Mouse (Mus musculus) embryonic facial prominence, embryonic 12.5 days (tissue): ENCODE results near the gene Mbd5. TPM values are rescaled to one million over a fixed set of nuclear protein-coding genes. Genes with fewer than 3 reads are reported as not detected.

Experiments
- ATAC-seq: fragments of 200-750 bp; cut with Nextera tagmentation; 2 replicates; pipeline ENCODE4 v1.8.0; 2017; ENCODE audit not compliant: insufficient number of reproducible peaks, insufficient read depth, low FRiP score, low TSS enrichment
- H3K27ac ChIP-seq: fragments of 300-500 bp; sonication (generic); 2 replicates; pipeline ENCODE4 v1.5.1; 2016; ENCODE audit warnings: mild to moderate bottlenecking
- H3K27me3 ChIP-seq: fragments of 300-500 bp; sonication (generic); 2 replicates; pipeline ENCODE4 v1.6.1; 2016; ENCODE audit warnings: mild to moderate bottlenecking, moderate library complexity
- H3K36me3 ChIP-seq: fragments of 300-500 bp; sonication (generic); 2 replicates; pipeline ENCODE4 v1.6.1; 2016; ENCODE audit warnings: mild to moderate bottlenecking
- H3K4me1 ChIP-seq: fragments of 300-500 bp; sonication (generic); 2 replicates; pipeline ENCODE4 v1.6.1; 2016
- H3K4me2 ChIP-seq: fragments of 300-500 bp; sonication (generic); replicated peaks from 2 replicates; pipeline ENCODE4 v1.6.1; 2016; ENCODE audit warnings: mild to moderate bottlenecking, moderate library complexity
- H3K4me3 ChIP-seq: fragments of 300-500 bp; sonication (generic); 2 replicates; pipeline ENCODE4 v1.5.1; 2016; ENCODE audit warnings: mild to moderate bottlenecking
- H3K9ac ChIP-seq: fragments of 300-500 bp; sonication (generic); 2 replicates; pipeline ENCODE4 v1.6.1; 2016; ENCODE audit warnings: mild to moderate bottlenecking, moderate library complexity
- H3K9me3 ChIP-seq: fragments of 300-500 bp; sonication (generic); 2 replicates; pipeline ENCODE4 v1.6.1; 2016; ENCODE audit warnings: mild to moderate bottlenecking, moderate library complexity
- WGBS: fragments of 180-500 bp; shearing (Covaris S2); methylation state at CpG from one replicate; pipeline ENCODE4 v1.1.7; 2016; 5-methylcytosine and 5-hydroxymethylcytosine counted together
- polyA plus RNA-seq: library from polyadenylated mRNA; unstranded; fragments of >200 nt; fragmentation: Nextera tagmentation; extraction: Ambion mirVana; gene quantifications from 2 replicates; pipeline ENCODE4 v1.2.1, GENCODE M21; 2016

The Mbd5 gene
- polyA plus RNA-seq = 29.8 and 30.8 TPM in 2 replicates

DNA sequence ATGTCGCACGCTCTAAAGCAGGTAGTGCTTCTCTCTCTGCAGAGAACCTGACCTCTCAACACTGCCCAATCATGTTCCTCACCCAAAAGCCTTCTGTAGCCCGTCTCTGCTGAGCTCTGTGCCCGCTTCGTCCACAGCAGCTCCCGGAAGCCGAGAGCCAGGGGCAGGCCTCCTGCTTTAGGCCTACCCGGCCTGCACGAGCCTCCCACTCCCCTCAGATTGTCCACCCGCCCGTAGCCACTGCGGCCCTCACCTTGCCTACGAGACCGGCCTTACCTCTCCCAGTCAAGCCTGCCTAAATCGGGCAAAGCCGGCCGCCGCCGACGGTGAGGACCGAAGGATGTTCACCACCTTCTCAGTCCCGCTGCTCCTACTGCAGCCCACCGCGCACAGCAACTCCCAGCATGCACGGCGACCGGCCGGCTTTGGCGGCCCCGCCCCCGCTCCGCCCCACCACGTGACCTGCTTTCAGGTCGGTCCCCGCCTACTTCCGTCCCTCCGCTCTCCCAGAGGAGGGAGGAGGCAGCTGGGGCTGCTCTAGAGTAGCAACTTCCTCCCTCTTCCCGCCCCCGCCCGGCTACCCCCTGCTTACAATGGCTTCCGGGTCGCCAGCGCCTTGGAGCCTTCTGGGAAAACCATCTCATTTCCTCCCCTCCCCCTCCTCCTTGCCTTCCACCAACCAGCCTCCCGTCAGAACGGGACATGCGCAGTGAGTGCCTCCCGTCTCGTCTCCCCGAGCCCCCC is at the start of gene Mbd5:
Gene Mbd5 (plus strand): TSS at position 668 of the 744 bp plus-strand sequence.
- WGBS = under 1% methylated on average over 46 of the region's 49 CpGs

DNA sequence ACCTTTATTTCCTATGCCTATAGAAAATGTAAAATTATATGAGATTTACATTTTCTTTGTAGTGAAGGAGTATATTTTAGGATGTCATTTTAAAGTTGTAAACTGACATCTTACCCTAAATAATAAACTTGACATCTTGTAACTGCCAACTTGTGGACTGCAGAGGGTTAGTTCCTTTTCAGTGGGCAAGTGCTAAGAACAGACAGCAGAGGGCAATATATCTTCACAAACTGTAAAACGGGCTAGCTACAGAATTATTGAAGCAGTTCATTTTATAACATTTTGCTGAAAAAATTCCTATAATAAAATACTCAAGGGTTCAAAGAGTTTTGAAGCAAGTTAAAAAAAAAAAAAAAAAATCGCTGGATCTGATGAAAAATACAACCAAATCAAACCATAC is 40.4 kb upstream of the Mbd5 start:
- H3K27ac ChIP-seq = no peak overlapping the region
- H3K4me3 ChIP-seq = no peak overlapping the region
- ATAC-seq = no peak
- no peak overlapping the region for H3K4me2 ChIP-seq
- H3K9ac ChIP-seq = no peak overlapping the region
- H3K9me3 ChIP-seq = no peaks in the 10 kb centered on the region
- H3K36me3 ChIP-seq = peaks cover 29% of the 10 kb centered on the region; the same call in 1 of the 2 replicates
- no peaks in the 10 kb centered on the region for H3K27me3 ChIP-seq
- H3K4me1 ChIP-seq = no peaks in the 10 kb centered on the region
- WGBS = 61% methylated on average over 2 of the region's 2 CpGs

More for the DNA sequence above, at the start of gene Mbd5:
- peak; percentile 100 for ATAC-seq
- H3K9me3 ChIP-seq = no peaks in the 10 kb centered on the region
- H3K4me1 ChIP-seq = peaks cover 4% of the 10 kb centered on the region
- H3K27me3 ChIP-seq = no peaks in the 10 kb centered on the region
- H3K9ac ChIP-seq = peak within 1 kb of the TSS; percentile 91
- H3K27ac ChIP-seq = peak within 1 kb of the TSS; percentile 96
- no peaks in the 10 kb centered on the region for H3K36me3 ChIP-seq
- peak within 1 kb of the TSS; percentile 83 for H3K4me3 ChIP-seq
- H3K4me2 ChIP-seq = peak within 1 kb of the TSS; percentile 60

DNA sequence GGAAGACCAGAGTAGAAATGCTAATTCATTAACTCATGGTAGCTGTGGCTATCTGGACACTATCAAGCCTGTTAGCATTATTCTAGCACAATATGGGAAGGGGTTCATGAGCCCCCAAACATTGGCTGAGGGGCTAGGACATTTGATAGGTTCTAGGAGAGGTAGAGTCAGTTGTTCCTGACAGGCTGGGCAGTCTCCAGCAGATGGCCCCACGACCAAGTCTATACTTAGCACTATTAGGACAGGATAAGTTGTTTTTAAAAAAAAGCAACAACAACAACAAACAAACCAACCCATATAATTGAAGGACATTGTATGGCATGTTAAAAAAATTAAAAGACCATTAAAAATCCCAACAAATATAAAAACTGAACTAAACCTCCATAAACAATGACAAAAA is 35.1 kb upstream of the Mbd5 start:
- Histone ChIP-seq H3K27me3 (no peaks in the 10 kb centered on the region), H3K4me3 (no peak overlapping the region), H3K9me3 (no peaks in the 10 kb centered on the region), H3K27ac (no peak overlapping the region), H3K36me3 (peaks cover 16% of the 10 kb centered on the region), H3K4me1 (no peaks in the 10 kb centered on the region), H3K9ac (no peak overlapping the region), H3K4me2 (no peak overlapping the region)
- WGBS = 70% methylated on average over 1 of the region's 1 CpGs
- ATAC-seq = no peak

DNA sequence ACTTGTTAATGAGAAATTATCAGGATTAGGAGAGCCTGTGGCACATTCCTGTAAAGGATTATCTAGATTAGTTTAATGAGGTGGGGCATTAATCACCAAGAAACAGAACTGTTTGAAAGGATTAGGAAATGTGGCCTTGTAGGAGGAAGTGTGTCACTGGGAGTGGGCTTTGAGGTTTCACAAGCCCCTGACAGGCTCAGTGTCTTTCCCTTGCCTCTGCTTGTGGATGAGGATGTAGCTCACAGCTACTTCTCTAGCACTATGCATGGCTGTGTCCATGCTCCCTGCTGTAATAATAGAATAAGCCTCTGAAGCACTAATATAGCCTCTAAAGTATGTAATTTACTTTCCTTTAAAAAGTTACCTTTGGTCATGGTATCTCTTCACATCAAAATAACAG is 33.5 kb upstream of the Mbd5 start:
- no peak overlapping the region for H3K4me3 ChIP-seq
- no peak for ATAC-seq
- no peaks in the 10 kb centered on the region for H3K27me3 ChIP-seq
- H3K9me3 ChIP-seq = no peaks in the 10 kb centered on the region
- peaks cover 19% of the 10 kb centered on the region for H3K36me3 ChIP-seq
- no peak overlapping the region for H3K4me2 ChIP-seq
- H3K27ac ChIP-seq = no peak overlapping the region
- H3K4me1 ChIP-seq = no peaks in the 10 kb centered on the region
- no peak overlapping the region for H3K9ac ChIP-seq

DNA sequence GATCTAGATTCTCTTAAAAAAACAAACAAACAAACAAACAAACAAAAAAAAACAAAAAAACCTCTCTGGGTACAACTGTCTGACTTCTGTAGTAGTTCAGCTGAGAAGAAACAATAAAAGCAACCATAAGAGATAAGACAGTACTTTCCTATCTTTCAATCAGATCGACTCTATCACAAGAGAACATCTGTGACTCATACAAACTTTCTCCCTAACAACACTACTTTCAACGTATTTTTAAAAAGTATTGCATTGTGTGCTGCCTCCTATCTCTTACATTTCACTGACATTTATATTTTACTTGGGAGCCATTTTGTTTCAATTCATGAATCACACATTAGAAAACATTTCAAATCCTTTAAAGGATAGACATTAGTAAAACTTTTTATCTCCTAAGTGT is 14.2 kb upstream of the Mbd5 start:
- Histone ChIP-seq H3K4me2 (no peak overlapping the region), H3K4me1 (no peaks in the 10 kb centered on the region), H3K4me3 (no peak overlapping the region), H3K27me3 (no peaks in the 10 kb centered on the region), H3K9ac (no peak overlapping the region), H3K36me3 (peaks cover 8% of the 10 kb centered on the region; the same call in 1 of the 2 replicates), H3K9me3 (no peaks in the 10 kb centered on the region), H3K27ac (no peak overlapping the region)
- WGBS = 88% methylated on average over 2 of the region's 2 CpGs
- ATAC-seq = no peak

DNA sequence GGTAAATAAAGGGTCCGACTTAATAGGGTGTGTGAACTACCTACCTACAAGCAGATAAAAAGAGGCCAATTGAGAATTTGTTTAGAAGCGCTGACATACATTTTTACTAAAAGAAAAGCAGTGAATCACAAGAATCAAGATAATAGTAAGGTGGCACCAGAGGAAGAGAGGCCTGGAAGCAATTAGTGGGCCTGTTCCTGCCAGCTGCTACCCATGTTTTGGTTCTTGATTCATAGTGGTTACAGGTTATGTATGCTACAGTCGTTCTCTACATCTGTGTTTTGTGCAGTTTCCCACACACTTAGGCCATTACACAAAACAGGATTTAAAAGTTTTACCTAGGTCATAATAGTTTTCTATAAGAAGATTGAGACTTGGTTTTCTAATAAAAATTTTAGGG is 1.5 kb upstream of the Mbd5 start:
- 57% methylated on average over 3 of the region's 3 CpGs for WGBS
- Histone ChIP-seq H3K4me1 (peaks cover 4% of the 10 kb centered on the region), H3K4me2 (peak overlapping the region; percentile 56), H3K36me3 (no peaks in the 10 kb centered on the region), H3K9ac (peak overlapping the region; percentile 91), H3K9me3 (no peaks in the 10 kb centered on the region), H3K27me3 (no peaks in the 10 kb centered on the region), H3K27ac (no peak overlapping the region), H3K4me3 (peak overlapping the region; percentile 83; the same call in 1 of the 2 replicates)
- no peak for ATAC-seq

DNA sequence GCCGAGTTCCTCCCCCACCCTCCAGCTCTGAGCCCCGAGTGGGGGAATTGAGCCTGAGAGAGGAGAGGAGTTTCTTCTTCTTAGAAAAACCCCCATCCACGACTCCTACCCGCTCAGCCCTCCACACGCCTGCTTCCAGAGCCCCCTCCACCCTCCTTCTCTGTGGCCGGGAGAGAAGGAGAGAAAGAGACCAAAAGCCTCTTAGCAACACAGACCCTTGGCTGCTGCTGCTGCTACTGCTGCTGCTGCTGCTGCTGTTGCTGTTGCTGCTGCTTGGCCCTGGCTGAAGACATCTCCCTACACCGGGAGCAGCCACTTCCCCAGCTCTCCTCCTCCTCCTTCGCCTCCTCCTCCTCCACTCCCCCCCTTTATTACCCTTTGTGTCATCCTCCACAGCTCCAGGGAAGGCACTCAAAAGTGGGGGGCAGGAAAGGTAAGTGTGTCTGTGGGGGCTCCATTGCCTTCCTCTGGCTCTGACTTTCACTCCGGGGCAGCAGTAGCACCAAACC is 489 bp downstream of the Mbd5 start:
- peak overlapping the region; percentile 80 for H3K9ac ChIP-seq
- no peaks in the 10 kb centered on the region for H3K36me3 ChIP-seq
- peak overlapping the region; percentile 60 for H3K4me2 ChIP-seq
- no peaks in the 10 kb centered on the region for H3K9me3 ChIP-seq
- WGBS = 0% methylated on average over 9 of the region's 9 CpGs
- peaks cover 4% of the 10 kb centered on the region for H3K4me1 ChIP-seq
- peak overlapping the region; percentile 83 for H3K4me3 ChIP-seq
- peak overlapping the region; percentile 96 for H3K27ac ChIP-seq
- no peaks in the 10 kb centered on the region for H3K27me3 ChIP-seq
- peak; percentile 61 for ATAC-seq

DNA sequence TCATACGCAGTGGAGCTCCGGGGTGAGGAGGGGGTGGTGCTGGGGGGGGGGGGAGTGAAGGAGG is 776 bp downstream of the Mbd5 start, which contains the start of gene Orc4:
Gene Orc4 (minus strand): TSS at position 26 of the 64 bp plus-strand sequence.
- no peaks in the 10 kb centered on the region for H3K27me3 ChIP-seq
- no peak for ATAC-seq
- H3K36me3 ChIP-seq = no peaks in the 10 kb centered on the region
- peak within 1 kb of the TSS; percentile 91 for H3K9ac ChIP-seq
- 0% methylated on average over 2 of the region's 2 CpGs for WGBS
- H3K4me3 ChIP-seq = peak within 1 kb of the TSS; percentile 83
- no peaks in the 10 kb centered on the region for H3K9me3 ChIP-seq
- H3K4me1 ChIP-seq = peaks cover 4% of the 10 kb centered on the region
- peak within 1 kb of the TSS; percentile 96 for H3K27ac ChIP-seq
- peak within 1 kb of the TSS; percentile 60 for H3K4me2 ChIP-seq

DNA sequence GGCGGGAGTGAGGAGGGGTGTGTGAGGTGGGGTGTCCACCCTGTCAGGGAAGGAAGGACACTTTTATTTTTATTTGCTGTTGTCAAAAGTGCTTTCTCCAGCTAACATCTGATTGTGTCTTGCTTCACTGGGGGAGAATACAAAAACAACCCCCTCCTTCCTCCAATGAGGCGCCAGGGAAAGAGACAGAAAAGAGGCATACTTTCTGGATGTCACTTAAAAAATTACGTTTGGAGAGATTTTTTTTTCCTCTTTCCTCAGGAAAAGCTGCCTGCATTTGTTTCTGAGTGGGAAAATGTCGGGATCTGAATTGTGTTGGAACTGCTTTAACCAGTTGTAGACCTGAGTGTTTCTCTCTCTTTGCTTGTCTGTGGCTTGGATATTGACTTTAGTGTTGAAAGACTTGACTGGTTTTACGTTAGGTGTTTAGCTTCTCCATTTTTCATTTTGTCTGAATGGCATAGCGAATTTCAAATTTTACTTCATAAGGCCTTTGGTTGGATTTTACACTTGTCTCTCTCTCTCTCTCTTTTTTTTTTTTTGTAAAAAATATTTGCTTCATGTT is 1.1 kb downstream of the Mbd5 start:
- Histone ChIP-seq H3K36me3 (no peaks in the 10 kb centered on the region), H3K9me3 (no peaks in the 10 kb centered on the region), H3K27me3 (no peaks in the 10 kb centered on the region), H3K9ac (peak overlapping the region; percentile 80), H3K4me2 (peak overlapping the region; percentile 60), H3K4me3 (peak overlapping the region; percentile 83), H3K27ac (peak overlapping the region; percentile 96), H3K4me1 (peaks cover 4% of the 10 kb centered on the region)
- ATAC-seq = no peak
- 7% methylated on average over 6 of the region's 6 CpGs for WGBS

DNA sequence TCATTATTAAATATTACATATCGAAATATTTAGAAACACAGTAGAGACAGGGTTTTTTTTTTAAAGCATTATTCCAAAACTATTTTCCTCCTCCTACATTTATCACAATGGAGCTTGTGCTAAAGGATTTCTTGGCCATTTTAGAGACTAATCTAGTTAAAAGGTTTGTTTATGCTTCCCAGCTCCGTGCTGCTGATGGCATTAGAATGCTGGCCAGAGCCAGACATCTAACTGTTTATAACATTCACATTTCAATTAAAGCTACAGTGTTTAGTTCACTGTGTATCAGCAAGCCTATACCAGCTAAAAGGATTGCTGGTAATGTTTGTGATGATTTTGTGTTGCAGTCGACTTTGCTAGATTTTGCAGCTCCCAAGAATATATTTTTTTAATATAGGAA is 7.3 kb downstream of the Mbd5 start:
- ATAC-seq = no peak
- H3K27ac ChIP-seq = no peak overlapping the region
- H3K4me3 ChIP-seq = no peak overlapping the region
- H3K9ac ChIP-seq = no peak overlapping the region
- H3K36me3 ChIP-seq = no peaks in the 10 kb centered on the region
- WGBS = 64% methylated on average over 3 of the region's 3 CpGs
- no peak overlapping the region for H3K4me2 ChIP-seq
- no peaks in the 10 kb centered on the region for H3K27me3 ChIP-seq
- no peaks in the 10 kb centered on the region for H3K4me1 ChIP-seq
- H3K9me3 ChIP-seq = no peaks in the 10 kb centered on the region

DNA sequence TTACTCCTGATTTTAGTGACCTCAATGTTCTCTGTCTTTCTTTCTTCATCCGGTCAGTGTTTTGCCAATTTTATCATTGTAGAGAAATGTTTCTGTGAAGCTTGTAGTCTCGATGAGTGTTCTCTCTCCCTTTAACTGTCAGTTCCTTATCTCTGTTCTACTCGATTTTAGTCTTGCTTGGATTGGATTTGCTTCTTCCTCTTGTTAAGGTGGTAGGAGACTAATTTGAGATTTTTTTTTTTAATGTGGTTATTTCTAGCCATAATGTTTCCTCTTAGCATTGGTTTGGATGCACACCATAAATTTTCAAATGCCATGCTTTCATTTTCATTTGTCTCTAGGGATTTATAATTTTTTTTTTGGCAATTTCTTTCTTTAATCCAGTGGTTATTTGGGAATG is 29.6 kb downstream of the Mbd5 start:
- Histone ChIP-seq H3K4me1 (no peaks in the 10 kb centered on the region), H3K4me3 (no peak overlapping the region), H3K27me3 (no peaks in the 10 kb centered on the region), H3K27ac (no peak overlapping the region), H3K4me2 (no peak overlapping the region), H3K36me3 (no peaks in the 10 kb centered on the region), H3K9ac (no peak overlapping the region), H3K9me3 (no peaks in the 10 kb centered on the region)
- ATAC-seq = no peak
- 86% methylated on average over 3 of the region's 3 CpGs for WGBS

DNA sequence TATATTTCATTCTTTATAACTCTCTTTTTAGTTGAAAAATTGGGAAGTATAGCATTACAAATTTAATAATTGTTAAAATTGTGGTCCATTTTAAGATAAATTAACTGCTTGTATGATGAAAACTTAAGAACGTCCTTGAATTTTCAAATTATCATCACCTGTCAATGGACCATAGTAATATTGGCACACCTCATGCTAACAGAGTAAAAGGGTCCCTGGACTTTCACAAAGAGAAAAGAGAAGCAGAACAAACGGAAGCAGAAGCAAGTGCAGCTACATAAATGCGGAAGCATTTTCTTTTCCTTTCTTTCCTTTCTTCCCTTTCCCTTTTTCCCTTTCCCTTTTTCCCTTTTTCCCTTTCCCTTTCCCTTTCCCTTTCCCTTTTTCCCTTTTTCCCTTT is 41.0 kb downstream of the Mbd5 start:
- 84% methylated on average over 3 of the region's 3 CpGs for WGBS

More for the DNA sequence above, 41.0 kb downstream of the Mbd5 start:
- no peak overlapping the region for H3K4me2 ChIP-seq
- H3K36me3 ChIP-seq = no peaks in the 10 kb centered on the region
- no peak overlapping the region for H3K4me3 ChIP-seq
- no peaks in the 10 kb centered on the region for H3K27me3 ChIP-seq
- H3K4me1 ChIP-seq = no peaks in the 10 kb centered on the region
- H3K27ac ChIP-seq = no peak overlapping the region
- H3K9ac ChIP-seq = no peak overlapping the region
- H3K9me3 ChIP-seq = no peaks in the 10 kb centered on the region
- ATAC-seq = no peak
